Mouse (Mus musculus): ENCODE results near the gene Gm3336. TPM values are rescaled to one million over a fixed set of nuclear protein-coding genes. Genes with fewer than 3 reads are reported as not detected.
A peak's percentile ranks its signal among the peaks of the same experiment; 100 is the strongest.

The Gm3336 gene
- polyA plus RNA-seq, 1 experiment from 2014 or later: 0.19 TPM

GRCm38 (mm10) chr8:70764026-70764425, 45.7 kb downstream of the Gm3336 start:
- Histone ChIP-seq H3K4me2 (ENCODE audit: low read length) (no peak overlapping the region), H3K9ac (ENCODE audit: low read depth, low read length) (no peak overlapping the region), H3K4me3 (ENCODE audit: low read length) (no peak overlapping the region), H3K36me3 (ENCODE audit: control insufficient read depth, insufficient read depth, low read length) (peaks cover 13% of the 10 kb centered on the region), H3K9me3 (ENCODE audit: control insufficient read depth, low read length) (no peaks in the 10 kb centered on the region), H3K27ac (ENCODE audit: low read depth, low read length) (no peak overlapping the region), H3K4me1 (ENCODE audit: control insufficient read depth, insufficient read depth, low read depth, low read length) (peaks cover 22% of the 10 kb centered on the region), H3K27me3 (replicated peaks; ENCODE audit: control insufficient read depth, insufficient read depth, low read length) (no peaks in the 10 kb centered on the region)
- ATAC-seq: no peak
- 85% methylated on average over 8 of the region's 8 CpGs for WGBS

GRCm38 (mm10) chr8:70764676-70765075, 46.3 kb downstream of the Gm3336 start:
- H3K4me2 ChIP-seq (ENCODE audit: low read length): no peak overlapping the region
- peaks cover 16% of the 10 kb centered on the region for H3K4me1 ChIP-seq (ENCODE audit: control insufficient read depth, insufficient read depth, low read depth, low read length)
- H3K9ac ChIP-seq (ENCODE audit: low read depth, low read length): no peak overlapping the region
- no peak for ATAC-seq
- peaks cover 15% of the 10 kb centered on the region for H3K36me3 ChIP-seq (ENCODE audit: control insufficient read depth, insufficient read depth, low read length)
- H3K27me3 ChIP-seq (replicated peaks; ENCODE audit: control insufficient read depth, insufficient read depth, low read length): no peaks in the 10 kb centered on the region
- no peak overlapping the region for H3K4me3 ChIP-seq (ENCODE audit: low read length)
- 95% methylated on average over 13 of the region's 13 CpGs for WGBS
- no peaks in the 10 kb centered on the region for H3K9me3 ChIP-seq (ENCODE audit: control insufficient read depth, low read length)
- no peak overlapping the region for H3K27ac ChIP-seq (ENCODE audit: low read depth, low read length)

- H3K27ac ChIP-seq (ENCODE audit: low read depth, low read length): no peak overlapping the region
- H3K4me1 ChIP-seq (ENCODE audit: control insufficient read depth, insufficient read depth, low read depth, low read length): peaks cover 9% of the 10 kb centered on the region
- no peak overlapping the region for H3K4me3 ChIP-seq (ENCODE audit: low read length)
- no peak for ATAC-seq
- no peak overlapping the region for H3K9ac ChIP-seq (ENCODE audit: low read depth, low read length)
- WGBS: 88% methylated on average over 9 of the region's 9 CpGs
- peaks cover 19% of the 10 kb centered on the region for H3K36me3 ChIP-seq (ENCODE audit: control insufficient read depth, insufficient read depth, low read length)
- no peaks in the 10 kb centered on the region for H3K27me3 ChIP-seq (replicated peaks; ENCODE audit: control insufficient read depth, insufficient read depth, low read length)
- H3K4me2 ChIP-seq (ENCODE audit: low read length): peak overlapping the region; percentile 48; the same call in 1 of the 2 replicates
- H3K9me3 ChIP-seq (ENCODE audit: control insufficient read depth, low read length): no peaks in the 10 kb centered on the region
Observed at GRCm38 (mm10) chr8:70765329-70765728, 47.0 kb downstream of the Gm3336 start.

- H3K27me3 ChIP-seq (replicated peaks; ENCODE audit: control insufficient read depth, insufficient read depth, low read length): no peaks in the 10 kb centered on the region
- peak overlapping the region; percentile 41 for H3K9ac ChIP-seq (ENCODE audit: low read depth, low read length)
- H3K36me3 ChIP-seq (ENCODE audit: control insufficient read depth, insufficient read depth, low read length): peaks cover 26% of the 10 kb centered on the region
- peak overlapping the region; percentile 48 for H3K4me2 ChIP-seq (ENCODE audit: low read length)
- ATAC-seq: no peak
- peaks cover 8% of the 10 kb centered on the region for H3K4me1 ChIP-seq (ENCODE audit: control insufficient read depth, insufficient read depth, low read depth, low read length)
- no peak overlapping the region for H3K27ac ChIP-seq (ENCODE audit: low read depth, low read length)
- 2% methylated on average over 34 of the region's 34 CpGs for WGBS
- no peaks in the 10 kb centered on the region for H3K9me3 ChIP-seq (ENCODE audit: control insufficient read depth, low read length)
- H3K4me3 ChIP-seq (ENCODE audit: low read length): peak overlapping the region; percentile 22
Observed at GRCm38 (mm10) chr8:70765838-70766570, 47.7 kb downstream of the Gm3336 start.

GRCm38 (mm10) chr8:70766571-70767440, 48.5 kb downstream of the Gm3336 start:
- H3K4me3 ChIP-seq (ENCODE audit: low read length): peak overlapping the region; percentile 22
- H3K4me1 ChIP-seq (ENCODE audit: control insufficient read depth, insufficient read depth, low read depth, low read length): peaks cover 8% of the 10 kb centered on the region
- H3K4me2 ChIP-seq (ENCODE audit: low read length): peak overlapping the region; percentile 48
- 7% methylated on average over 21 of the region's 21 CpGs for WGBS
- H3K27me3 ChIP-seq (replicated peaks; ENCODE audit: control insufficient read depth, insufficient read depth, low read length): no peaks in the 10 kb centered on the region
- no peak overlapping the region for H3K27ac ChIP-seq (ENCODE audit: low read depth, low read length)
- H3K9ac ChIP-seq (ENCODE audit: low read depth, low read length): peak overlapping the region; percentile 41
- H3K36me3 ChIP-seq (ENCODE audit: control insufficient read depth, insufficient read depth, low read length): peaks cover 34% of the 10 kb centered on the region
- ATAC-seq: no peak
- no peaks in the 10 kb centered on the region for H3K9me3 ChIP-seq (ENCODE audit: control insufficient read depth, low read length)

GRCm38 (mm10) chr8:70767503-70767902, 49.2 kb downstream of the Gm3336 start:
- Histone ChIP-seq H3K4me3 (ENCODE audit: low read length) (no peak overlapping the region), H3K36me3 (ENCODE audit: control insufficient read depth, insufficient read depth, low read length) (peaks cover 37% of the 10 kb centered on the region), H3K27ac (ENCODE audit: low read depth, low read length) (no peak overlapping the region), H3K4me1 (ENCODE audit: control insufficient read depth, insufficient read depth, low read depth, low read length) (peaks cover 10% of the 10 kb centered on the region), H3K9ac (ENCODE audit: low read depth, low read length) (no peak overlapping the region), H3K9me3 (ENCODE audit: control insufficient read depth, low read length) (no peaks in the 10 kb centered on the region), H3K4me2 (ENCODE audit: low read length) (no peak overlapping the region), H3K27me3 (replicated peaks; ENCODE audit: control insufficient read depth, insufficient read depth, low read length) (no peaks in the 10 kb centered on the region)
- no peak for ATAC-seq
- WGBS: 77% methylated on average over 6 of the region's 6 CpGs

GRCm38 (mm10) chr8:70768231-70768776, 50.0 kb downstream of the Gm3336 start:
- Histone ChIP-seq H3K4me3 (ENCODE audit: low read length) (no peak overlapping the region), H3K4me1 (ENCODE audit: control insufficient read depth, insufficient read depth, low read depth, low read length) (peaks cover 18% of the 10 kb centered on the region), H3K27ac (ENCODE audit: low read depth, low read length) (no peak overlapping the region), H3K9ac (ENCODE audit: low read depth, low read length) (no peak overlapping the region), H3K36me3 (ENCODE audit: control insufficient read depth, insufficient read depth, low read length) (peaks cover 40% of the 10 kb centered on the region), H3K9me3 (ENCODE audit: control insufficient read depth, low read length) (no peaks in the 10 kb centered on the region), H3K27me3 (replicated peaks; ENCODE audit: control insufficient read depth, insufficient read depth, low read length) (no peaks in the 10 kb centered on the region), H3K4me2 (ENCODE audit: low read length) (no peak overlapping the region)
- WGBS: 95% methylated on average over 32 of the region's 32 CpGs
- ATAC-seq: no peak

- 86% methylated on average over 16 of the region's 16 CpGs for WGBS
- H3K4me1 ChIP-seq (ENCODE audit: control insufficient read depth, insufficient read depth, low read depth, low read length): peaks cover 24% of the 10 kb centered on the region
- peak; percentile 0 for ATAC-seq
- H3K36me3 ChIP-seq (ENCODE audit: control insufficient read depth, insufficient read depth, low read length): peaks cover 41% of the 10 kb centered on the region
- no peak overlapping the region for H3K27ac ChIP-seq (ENCODE audit: low read depth, low read length)
- no peaks in the 10 kb centered on the region for H3K9me3 ChIP-seq (ENCODE audit: control insufficient read depth, low read length)
- no peak overlapping the region for H3K4me2 ChIP-seq (ENCODE audit: low read length)
- no peak overlapping the region for H3K4me3 ChIP-seq (ENCODE audit: low read length)
- no peaks in the 10 kb centered on the region for H3K27me3 ChIP-seq (replicated peaks; ENCODE audit: control insufficient read depth, insufficient read depth, low read length)
- no peak overlapping the region for H3K9ac ChIP-seq (ENCODE audit: low read depth, low read length)
Observed at GRCm38 (mm10) chr8:70768956-70769355, 50.6 kb downstream of the Gm3336 start.

- H3K9me3 ChIP-seq (ENCODE audit: control insufficient read depth, low read length): no peaks in the 10 kb centered on the region
- no peak overlapping the region; the same call in 1 of the 2 replicates for H3K9ac ChIP-seq (ENCODE audit: low read depth, low read length)
- no peak overlapping the region for H3K4me3 ChIP-seq (ENCODE audit: low read length)
- WGBS: 8% methylated on average over 26 of the region's 26 CpGs
- no peak overlapping the region for H3K4me2 ChIP-seq (ENCODE audit: low read length)
- H3K27me3 ChIP-seq (replicated peaks; ENCODE audit: control insufficient read depth, insufficient read depth, low read length): no peaks in the 10 kb centered on the region
- H3K4me1 ChIP-seq (ENCODE audit: control insufficient read depth, insufficient read depth, low read depth, low read length): peaks cover 28% of the 10 kb centered on the region
- peak; percentile 72 for ATAC-seq
- no peak overlapping the region for H3K27ac ChIP-seq (ENCODE audit: low read depth, low read length)
- H3K36me3 ChIP-seq (ENCODE audit: control insufficient read depth, insufficient read depth, low read length): peaks cover 41% of the 10 kb centered on the region
Observed at GRCm38 (mm10) chr8:70769359-70769758, 51.0 kb downstream of the Gm3336 start.
